Mouse (Mus musculus): ENCODE results near the gene Olfr139.

The Olfr139 gene

DNA sequence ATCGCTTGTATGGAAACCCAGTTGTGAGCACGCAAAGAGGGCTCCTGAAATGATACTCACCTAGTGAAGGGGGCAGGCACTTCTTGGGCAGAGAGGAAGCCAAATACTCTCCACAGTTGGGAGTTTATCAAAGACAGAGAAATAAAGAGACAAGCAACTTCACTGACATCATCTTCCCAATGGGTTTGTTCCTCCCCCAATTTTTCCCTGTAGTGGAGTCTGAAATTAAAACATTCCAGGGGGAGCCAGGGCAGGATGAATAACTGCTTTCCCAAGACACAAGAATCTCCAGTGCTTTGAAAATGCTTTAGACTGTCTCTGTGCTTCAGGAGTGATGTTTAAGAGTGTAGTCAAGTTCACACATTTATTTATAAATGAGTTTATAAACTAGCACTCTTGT lies at the start of gene Olfr139, which contains the start of gene Olfr399:
TSS of gene Olfr139 (minus strand) at position 101 of the 400 bp plus-strand sequence.
TSS of gene Olfr399 (minus strand) at position 165 of the 400 bp plus-strand sequence.
- DNase-seq: no peak

DNA sequence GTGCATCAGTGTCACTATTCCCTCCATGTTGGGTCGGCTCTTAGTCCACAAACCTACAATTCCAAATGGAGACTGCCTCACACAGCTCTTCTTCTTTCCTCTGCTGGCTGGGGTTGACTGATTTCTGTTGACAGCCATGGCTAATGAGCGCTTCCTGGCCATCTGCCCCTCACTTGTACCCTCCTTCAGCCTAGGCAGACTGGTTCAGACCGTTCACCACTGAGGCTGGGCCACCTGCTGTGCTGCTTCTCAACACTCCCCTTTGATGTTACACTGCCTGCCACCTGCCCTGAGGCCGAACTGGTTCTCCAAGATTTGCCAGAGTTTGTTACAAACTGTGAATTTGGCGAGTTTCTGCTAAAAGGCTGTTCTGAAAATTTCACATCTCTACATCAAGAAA lies 48.7 kb upstream of the Olfr139 start:
- peak in 1 of 2 experiments; percentile 5 for DNase-seq

DNA sequence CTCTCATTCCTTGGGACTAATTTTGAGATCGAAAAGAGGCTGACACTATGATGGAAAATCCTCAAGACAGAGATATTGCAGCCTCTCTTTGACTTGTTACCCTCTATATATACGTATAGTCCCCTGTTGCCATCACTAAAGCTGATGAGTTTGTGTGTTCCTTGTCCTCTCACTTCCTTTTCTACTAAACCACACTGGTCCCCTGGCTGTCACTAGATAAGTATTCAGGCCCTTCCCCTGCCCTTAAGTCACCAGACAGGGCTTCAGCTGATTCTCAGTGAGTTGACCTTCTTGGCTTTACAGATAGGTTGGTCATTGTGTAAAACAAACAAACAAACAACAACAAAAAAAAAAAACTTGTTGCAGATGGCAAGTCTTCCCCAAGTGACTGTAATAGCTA lies 45.2 kb upstream of the Olfr139 start:
- DNase-seq: no peak

DNA sequence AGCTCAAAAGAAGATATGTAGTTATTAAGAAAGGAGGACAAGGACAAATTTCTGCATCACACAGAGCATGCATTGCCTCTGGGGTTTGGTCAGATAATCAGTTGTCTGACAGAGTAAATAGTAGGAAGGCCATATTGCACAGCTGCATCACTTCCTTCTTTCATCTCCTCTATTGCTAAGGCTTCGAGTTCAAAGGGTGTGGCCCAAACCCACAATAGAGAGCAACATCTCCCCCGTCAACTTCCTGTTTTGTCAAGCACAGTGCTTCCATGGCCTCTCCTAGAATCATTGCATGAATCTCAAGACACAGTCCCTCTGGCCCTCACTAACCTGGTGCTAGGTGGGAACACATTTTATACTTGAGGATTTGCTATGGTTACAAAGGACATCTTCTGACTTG lies 44.4 kb upstream of the Olfr139 start:
- no peak for DNase-seq

DNA sequence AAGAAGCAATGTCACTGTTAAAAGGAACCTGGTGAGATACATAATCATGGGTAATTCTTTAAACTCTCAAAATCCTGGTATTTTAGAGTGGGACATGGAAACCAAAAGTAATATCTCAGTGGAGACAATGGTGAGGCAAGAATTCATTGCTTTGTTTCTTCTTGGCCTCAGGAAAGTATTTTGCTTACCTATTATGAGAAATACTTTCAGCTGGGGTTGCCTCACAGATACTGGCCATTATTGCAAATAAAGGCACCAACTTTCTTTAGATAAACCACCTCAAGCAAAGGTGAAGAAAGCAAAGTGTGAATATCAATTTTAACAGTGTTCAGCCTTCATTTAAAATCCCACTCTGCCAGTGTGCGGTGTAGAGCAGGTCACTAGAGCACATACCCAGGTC lies 13.3 kb upstream of the Olfr139 start, which contains the start of gene Zfp616:
TSS of gene Zfp616 (plus strand) at position 301 of the 400 bp plus-strand sequence.
- DNase-seq: no peak

DNA sequence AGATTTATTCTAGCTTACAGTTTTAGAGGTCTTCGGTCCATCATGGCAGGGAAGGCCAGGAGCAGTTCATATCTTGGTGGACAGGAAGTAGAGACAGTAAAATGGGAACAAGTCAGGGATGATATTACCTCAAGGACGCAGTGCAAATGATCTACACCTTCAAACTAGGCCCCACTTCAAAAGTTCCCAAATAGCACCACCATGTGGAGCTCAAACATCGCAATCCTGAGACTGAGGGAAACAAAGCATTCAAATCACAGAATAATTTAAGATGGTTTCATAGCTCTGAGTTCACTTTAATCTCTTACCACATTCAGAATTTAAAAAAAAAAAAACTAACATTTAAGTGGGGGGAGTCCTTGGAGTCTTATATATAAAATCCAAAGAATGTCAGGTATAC lies 5.0 kb downstream of the Olfr139 start:
- DNase-seq: no peak

Data from cerebellum, postnatal 25 days (tissue).